Mouse (Mus musculus): ENCODE measurements around the gene Cdh20.

Cdh20 gene

GRCm38 (mm10) chr1:104768371-104769249 is at the start of gene Cdh20:
Gene Cdh20 (plus strand): TSS chr1:104768529.
- peak; percentile 86 for DNase-seq

GRCm38 (mm10) chr1:104746816-104747215 is 21.5 kb upstream of the Cdh20 start:
- no peak for DNase-seq

- no peak for DNase-seq
Observed at GRCm38 (mm10) chr1:104747438-104747837, 20.9 kb upstream of the Cdh20 start.

- DNase-seq, result no peak
Observed at GRCm38 (mm10) chr1:104754483-104754882, 13.8 kb upstream of the Cdh20 start.

- DNase-seq, result no peak
Observed at GRCm38 (mm10) chr1:104755896-104756295, 12.4 kb upstream of the Cdh20 start.

- no peak for DNase-seq
Observed at GRCm38 (mm10) chr1:104769250-104769607, 900 bp downstream of the Cdh20 start.

GRCm38 (mm10) chr1:104771937-104772336 is 3.6 kb downstream of the Cdh20 start:
- DNase-seq, result no peak

GRCm38 (mm10) chr1:104773207-104773606 is 4.9 kb downstream of the Cdh20 start:
- no peak for DNase-seq

- no peak for DNase-seq
Observed at GRCm38 (mm10) chr1:104793488-104793887, 25.2 kb downstream of the Cdh20 start.

GRCm38 (mm10) chr1:104796146-104796545 is 27.8 kb downstream of the Cdh20 start:
- no peak for DNase-seq

- peak; percentile 88 for DNase-seq
Observed at GRCm38 (mm10) chr1:104797139-104797538, 28.8 kb downstream of the Cdh20 start.

GRCm38 (mm10) chr1:104804746-104805145 is 36.4 kb downstream of the Cdh20 start:
- DNase-seq, result no peak

- DNase-seq, result no peak
Observed at GRCm38 (mm10) chr1:104807214-104807613, 38.9 kb downstream of the Cdh20 start.

- DNase-seq, result no peak
Observed at GRCm38 (mm10) chr1:104817510-104817909, 49.2 kb downstream of the Cdh20 start.

- DNase-seq, result no peak
Observed at GRCm38 (mm10) chr1:104828106-104828505, 59.8 kb downstream of the Cdh20 start.

GRCm38 (mm10) chr1:104838206-104838915 is 70.0 kb downstream of the Cdh20 start:
- no peak for DNase-seq

GRCm38 (mm10) chr1:104839051-104839450 is 70.7 kb downstream of the Cdh20 start:
- DNase-seq, result no peak

GRCm38 (mm10) chr1:104848256-104848919 is 80.1 kb downstream of the Cdh20 start:
- DNase-seq, result no peak

- DNase-seq, result no peak
Observed at GRCm38 (mm10) chr1:104848920-104849272, 80.6 kb downstream of the Cdh20 start.

- DNase-seq, result no peak
Observed at GRCm38 (mm10) chr1:104877384-104877783, 109.1 kb downstream of the Cdh20 start.

- DNase-seq, result no peak
Observed at GRCm38 (mm10) chr1:104901815-104902214, 133.5 kb downstream of the Cdh20 start.

- no peak for DNase-seq
Observed at GRCm38 (mm10) chr1:104903409-104903808, 135.1 kb downstream of the Cdh20 start.

- no peak for DNase-seq
Observed at GRCm38 (mm10) chr1:104912407-104912806, 144.1 kb downstream of the Cdh20 start.

GRCm38 (mm10) chr1:104916507-104916906 is 148.2 kb downstream of the Cdh20 start:
- no peak for DNase-seq
